Mouse (Mus musculus) left cerebral cortex, postnatal 14 days (tissue): ENCODE data around the gene Fam198b. TPM values are rescaled to one million over a fixed set of nuclear protein-coding genes. Genes with fewer than 3 reads are reported as not detected.
A peak's percentile ranks its signal among the peaks of the same experiment; 100 is the strongest.

Experiments
- DNase-seq, 2 experiments: peaks; one replicate each; pipeline ENCODE4 v3.0.0; 2021 to 2022; ENCODE audit warnings: low spot score in 2 of 2, mixed read lengths in 1 of 2
- intact Hi-C: fragments of 180-260 bp; cut with DNase I; formaldehyde crosslinking; loops from one replicate; pipeline ENCODE4 v1.15.1; 2025
- long read RNA-seq, 2 experiments: library from polyadenylated mRNA; stranded (forward); transcript quantifications; one replicate each; pipeline ENCODE4 v2.0.0; 2021
- total RNA-seq, 2 experiments: library from RNA; stranded (reverse); gene quantifications; 2 replicates each; pipeline ENCODE4 v1.2.3; 2021

The Fam198b gene
- 10 to 100 TPM; 13.8 to 16.4 TPM for total RNA-seq
- long read RNA-seq, experiment 1, full-length matches to known transcripts, result 1 of 10 reads
- long read RNA-seq, experiment 1, partial matches to known transcripts, result 0 of 10 reads
- long read RNA-seq, experiment 1, other reads (novel, unspliced or antisense), result 9 of 10 reads
- long read RNA-seq, experiment 2, full-length matches to known transcripts, result 3 of 7 reads
- long read RNA-seq, experiment 2, partial matches to known transcripts, result 0 of 7 reads
- long read RNA-seq, experiment 2, other reads (novel, unspliced or antisense), result 4 of 7 reads

GRCm38 (mm10) chr3:79884305-79884704, at the start of gene Fam198b:
TSS of gene Fam198b (plus strand) at chr3:79884533.
- intact Hi-C loops, result loop anchor here (10.0 kb wide), 1 partner anchor 920 kb away; the partner anchor contains the start of gene Gria2
- no peak for DNase-seq

- intact Hi-C loops, result no loop called here
These were observed 45.6 kb upstream of the Fam198b start for GRCm38 (mm10) chr3:79838751-79839150.

GRCm38 (mm10) chr3:79841475-79841874, 42.9 kb upstream of the Fam198b start:
- intact Hi-C loops, result no loop called here
- no peak for DNase-seq

More at GRCm38 (mm10) chr3:79838751-79839150, 45.6 kb upstream of the Fam198b start:
- DNase-seq, result peak; percentile 39 to 42

- intact Hi-C loops, result no loop called here
- peak in 1 of 2 experiments; percentile 52 for DNase-seq
These were observed 42.2 kb upstream of the Fam198b start for GRCm38 (mm10) chr3:79842165-79842564.

GRCm38 (mm10) chr3:79842616-79843016, 41.7 kb upstream of the Fam198b start:
- intact Hi-C loops, result no loop called here
- peak; percentile 45 to 68 for DNase-seq

GRCm38 (mm10) chr3:79843999-79844398, 40.3 kb upstream of the Fam198b start:
- peak in 1 of 2 experiments; percentile 23 for DNase-seq
- intact Hi-C loops, result no loop called here

- intact Hi-C loops, result no loop called here
- DNase-seq, result no peak
These were observed 37.7 kb upstream of the Fam198b start for GRCm38 (mm10) chr3:79846633-79847032.

- DNase-seq, result no peak
- intact Hi-C loops, result no loop called here
These were observed 35.5 kb upstream of the Fam198b start for GRCm38 (mm10) chr3:79848841-79849240.

- no peak for DNase-seq
- intact Hi-C loops, result no loop called here
These were observed 34.7 kb upstream of the Fam198b start for GRCm38 (mm10) chr3:79849621-79850020.

- no peak for DNase-seq
- intact Hi-C loops, result no loop called here
These were observed 33.7 kb upstream of the Fam198b start for GRCm38 (mm10) chr3:79850656-79851055.

GRCm38 (mm10) chr3:79852108-79852507, 32.2 kb upstream of the Fam198b start:
- intact Hi-C loops, result no loop called here
- no peak for DNase-seq

GRCm38 (mm10) chr3:79852654-79853166, 31.6 kb upstream of the Fam198b start, which contains the start of gene Tmem144:
TSS of gene Tmem144 (minus strand) at chr3:79852773.
- intact Hi-C loops, result no loop called here
- DNase-seq, result peak in 1 of 2 experiments; percentile 29

GRCm38 (mm10) chr3:79857780-79858179, 26.6 kb upstream of the Fam198b start:
- intact Hi-C loops, result no loop called here
- no peak for DNase-seq

GRCm38 (mm10) chr3:79858221-79858620, 26.1 kb upstream of the Fam198b start:
- no peak for DNase-seq
- intact Hi-C loops, result no loop called here

- DNase-seq, result no peak
- intact Hi-C loops, result no loop called here
These were observed 19.5 kb upstream of the Fam198b start for GRCm38 (mm10) chr3:79864824-79865223.

GRCm38 (mm10) chr3:79866089-79866488, 18.2 kb upstream of the Fam198b start:
- no peak for DNase-seq

GRCm38 (mm10) chr3:79866526-79866925, 17.8 kb upstream of the Fam198b start:
- intact Hi-C loops, result no loop called here
- no peak for DNase-seq

More at GRCm38 (mm10) chr3:79866089-79866488, 18.2 kb upstream of the Fam198b start:
- intact Hi-C loops, result no loop called here

- peak; percentile 55 to 64 for DNase-seq
These were observed 17.1 kb upstream of the Fam198b start for GRCm38 (mm10) chr3:79867121-79867709.

GRCm38 (mm10) chr3:79875471-79875870, 8.9 kb upstream of the Fam198b start:
- intact Hi-C loops, result no loop called here
- no peak for DNase-seq

More at GRCm38 (mm10) chr3:79867121-79867709, 17.1 kb upstream of the Fam198b start:
- intact Hi-C loops, result no loop called here

GRCm38 (mm10) chr3:79878350-79878749, 6.0 kb upstream of the Fam198b start:
- intact Hi-C loops, result no loop called here
- DNase-seq, result no peak

- no peak for DNase-seq
- intact Hi-C loops, result no loop called here
These were observed 5.1 kb upstream of the Fam198b start for GRCm38 (mm10) chr3:79879246-79879645.
